Mouse (Mus musculus): ENCODE measurements around the gene Rasgef1c.

Rasgef1c gene

GRCm38 (mm10) chr11:49923539-49923938 lies 21.9 kb downstream of the Rasgef1c start:
- DNase-seq (ENCODE audit: low read depth, low spot score), result no peak

GRCm38 (mm10) chr11:49926183-49926582 lies 24.5 kb downstream of the Rasgef1c start:
- DNase-seq (ENCODE audit: low read depth, low spot score), result peak; percentile 34

GRCm38 (mm10) chr11:49927169-49927568 lies 25.5 kb downstream of the Rasgef1c start:
- no peak for DNase-seq (ENCODE audit: low read depth, low spot score)

- DNase-seq (ENCODE audit: low read depth, low spot score), result no peak
Measured at GRCm38 (mm10) chr11:49927670-49928069, 26.0 kb downstream of the Rasgef1c start.

GRCm38 (mm10) chr11:49931037-49931625 lies 29.5 kb downstream of the Rasgef1c start:
- DNase-seq (ENCODE audit: low read depth, low spot score), result no peak

GRCm38 (mm10) chr11:49931853-49932252 lies 30.2 kb downstream of the Rasgef1c start:
- no peak for DNase-seq (ENCODE audit: low read depth, low spot score)

DNA sequence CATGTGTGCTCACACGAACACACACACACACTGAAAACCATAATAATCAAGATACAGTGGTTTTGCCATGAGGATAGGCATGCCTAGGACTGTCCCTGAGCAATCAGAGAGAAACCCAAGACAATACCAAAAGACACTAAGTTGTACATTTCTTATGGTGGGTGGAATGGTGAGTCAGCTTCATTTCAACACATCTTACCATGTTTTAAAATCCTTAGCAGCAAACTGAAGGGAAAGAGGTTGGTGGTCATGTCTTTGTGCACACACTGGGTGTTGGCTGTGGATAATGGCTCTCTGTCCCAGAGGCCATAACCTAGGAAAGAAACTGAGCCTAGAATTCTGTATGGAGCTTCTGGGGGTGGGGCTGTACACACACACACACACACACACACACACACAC lies 32.2 kb downstream of the Rasgef1c start:
- DNase-seq (ENCODE audit: low read depth, low spot score), result no peak

GRCm38 (mm10) chr11:49934322-49934721 lies 32.7 kb downstream of the Rasgef1c start:
- no peak for DNase-seq (ENCODE audit: low read depth, low spot score)

DNA sequence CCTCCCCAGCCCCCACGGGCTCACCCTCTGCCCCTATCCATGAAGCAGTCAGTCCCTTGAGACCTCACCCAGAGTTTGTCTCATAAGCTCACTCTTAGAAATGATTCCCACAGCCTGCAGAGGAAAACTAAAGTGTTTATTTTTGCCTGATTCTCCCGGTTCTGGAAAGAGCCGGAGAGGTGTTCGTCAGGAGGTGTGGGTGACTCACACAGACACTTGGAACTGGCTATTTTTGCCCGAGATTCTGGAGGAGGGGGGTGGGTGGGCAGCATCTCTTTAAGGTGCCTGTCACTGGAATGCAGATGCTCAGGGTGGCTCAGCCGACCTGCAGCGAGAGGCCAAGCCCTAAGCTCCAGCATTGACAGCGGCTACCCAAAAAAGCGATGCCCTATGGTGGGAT lies 34.8 kb downstream of the Rasgef1c start:
- no peak for DNase-seq (ENCODE audit: low read depth, low spot score)

GRCm38 (mm10) chr11:49937779-49938178 lies 36.1 kb downstream of the Rasgef1c start:
- no peak for DNase-seq (ENCODE audit: low read depth, low spot score)

GRCm38 (mm10) chr11:49938258-49939164 lies 36.9 kb downstream of the Rasgef1c start:
- DNase-seq (ENCODE audit: low read depth, low spot score), result no peak

GRCm38 (mm10) chr11:49942841-49943240 lies 41.2 kb downstream of the Rasgef1c start:
- DNase-seq (ENCODE audit: low read depth, low spot score), result no peak

DNA sequence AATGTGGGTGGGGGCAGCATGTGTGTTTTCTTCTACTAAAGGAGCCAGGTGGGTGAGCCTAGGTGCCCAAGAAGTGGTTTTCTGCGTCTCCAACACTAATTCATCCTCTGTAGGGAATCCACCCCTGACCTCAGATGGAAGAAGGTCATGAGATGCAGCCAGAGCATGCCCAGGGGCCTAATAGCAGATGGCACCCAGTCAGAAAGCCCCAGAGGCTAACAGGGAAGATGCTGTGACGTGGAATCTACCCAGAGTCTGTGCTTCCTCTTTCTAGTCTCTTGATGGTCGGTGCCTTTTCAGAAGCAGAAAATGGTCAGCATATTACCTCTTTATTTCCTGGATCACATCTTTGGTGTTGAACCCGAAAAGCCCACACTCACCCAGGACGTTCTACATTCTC lies 42.3 kb downstream of the Rasgef1c start:
- no peak for DNase-seq (ENCODE audit: low read depth, low spot score)

DNA sequence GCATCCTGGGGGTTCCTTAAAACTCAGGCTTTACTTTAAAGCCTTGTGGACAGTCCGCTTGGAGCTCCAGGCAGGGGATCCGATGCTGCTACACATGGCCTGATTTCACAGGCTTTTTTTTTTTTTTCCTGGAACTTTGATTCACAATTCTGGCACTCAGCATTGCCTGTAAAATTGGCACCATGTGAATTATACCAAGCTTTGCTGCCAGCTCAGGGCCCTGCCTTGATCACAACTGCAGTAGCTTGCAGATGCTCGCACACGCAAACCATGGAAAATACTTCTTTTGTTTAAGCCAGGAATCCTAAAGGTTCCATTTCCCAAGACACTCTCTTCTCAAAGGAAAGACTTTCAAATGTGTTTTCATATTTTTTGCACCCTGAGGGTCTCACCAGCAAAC lies 44.1 kb downstream of the Rasgef1c start:
- no peak for DNase-seq (ENCODE audit: low read depth, low spot score)

DNA sequence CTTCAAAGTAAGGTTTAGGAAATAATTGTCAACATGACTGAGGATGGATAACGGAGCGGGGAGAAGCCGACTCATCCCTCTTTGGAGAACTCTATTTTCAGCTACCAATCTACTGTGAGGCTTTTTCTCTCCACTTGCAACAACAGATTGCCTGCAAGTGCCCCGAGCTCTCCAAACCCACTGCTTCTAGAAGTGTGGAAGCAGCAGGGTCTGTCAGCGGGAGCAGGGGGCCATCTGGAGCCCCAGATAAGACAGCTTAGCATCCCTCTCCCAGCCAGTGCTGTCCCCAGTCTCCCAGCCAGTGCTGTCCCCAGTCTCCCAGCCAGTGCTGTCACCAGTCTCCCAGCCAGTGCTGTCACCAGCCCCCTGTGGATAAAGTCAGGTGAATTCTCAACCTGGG lies 48.2 kb downstream of the Rasgef1c start:
- no peak for DNase-seq (ENCODE audit: low read depth, low spot score)

DNA sequence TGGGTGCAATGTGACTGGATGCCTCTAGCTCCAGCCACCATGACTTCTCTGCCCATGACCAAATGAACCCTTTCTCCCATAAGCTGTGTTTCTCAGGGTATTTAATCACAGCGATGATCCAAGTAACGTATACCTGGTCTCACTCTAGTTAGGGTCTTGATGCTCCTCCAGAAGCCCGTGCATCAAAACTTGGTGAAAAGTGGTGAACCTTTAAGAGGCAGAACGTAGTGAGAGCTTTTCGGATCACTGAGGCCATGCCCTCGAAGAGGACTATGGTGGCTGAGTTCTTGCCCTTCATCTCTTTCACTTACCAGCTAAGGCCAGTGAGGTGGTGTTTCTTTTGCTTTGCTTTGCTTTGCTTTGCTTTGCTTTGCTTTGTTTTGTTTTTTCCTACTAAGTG lies 52.0 kb downstream of the Rasgef1c start:
- no peak for DNase-seq (ENCODE audit: low read depth, low spot score)

GRCm38 (mm10) chr11:49955577-49956261 lies 54.1 kb downstream of the Rasgef1c start:
- DNase-seq (ENCODE audit: low read depth, low spot score), result peak; percentile 77

DNA sequence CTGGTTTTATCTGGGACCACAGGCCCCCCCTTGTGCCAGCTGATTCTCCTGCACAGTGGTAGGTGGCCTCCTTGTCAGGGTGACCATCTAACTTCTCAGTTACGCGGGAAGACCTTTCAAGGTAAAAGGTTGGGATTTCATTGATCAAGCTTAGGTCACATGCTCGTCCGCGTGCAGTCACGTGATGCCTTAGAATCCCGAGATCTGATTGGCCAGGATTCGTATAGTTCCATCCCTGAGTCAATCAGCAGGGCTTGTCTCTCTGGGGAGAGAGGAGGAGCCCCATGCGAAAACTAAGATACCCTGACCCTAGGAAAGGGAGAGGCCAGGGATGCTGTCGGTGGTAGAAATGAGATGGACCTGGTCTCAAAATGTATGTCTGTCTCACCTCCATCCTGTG lies 56.4 kb downstream of the Rasgef1c start:
- DNase-seq (ENCODE audit: low read depth, low spot score), result peak; percentile 84

DNA sequence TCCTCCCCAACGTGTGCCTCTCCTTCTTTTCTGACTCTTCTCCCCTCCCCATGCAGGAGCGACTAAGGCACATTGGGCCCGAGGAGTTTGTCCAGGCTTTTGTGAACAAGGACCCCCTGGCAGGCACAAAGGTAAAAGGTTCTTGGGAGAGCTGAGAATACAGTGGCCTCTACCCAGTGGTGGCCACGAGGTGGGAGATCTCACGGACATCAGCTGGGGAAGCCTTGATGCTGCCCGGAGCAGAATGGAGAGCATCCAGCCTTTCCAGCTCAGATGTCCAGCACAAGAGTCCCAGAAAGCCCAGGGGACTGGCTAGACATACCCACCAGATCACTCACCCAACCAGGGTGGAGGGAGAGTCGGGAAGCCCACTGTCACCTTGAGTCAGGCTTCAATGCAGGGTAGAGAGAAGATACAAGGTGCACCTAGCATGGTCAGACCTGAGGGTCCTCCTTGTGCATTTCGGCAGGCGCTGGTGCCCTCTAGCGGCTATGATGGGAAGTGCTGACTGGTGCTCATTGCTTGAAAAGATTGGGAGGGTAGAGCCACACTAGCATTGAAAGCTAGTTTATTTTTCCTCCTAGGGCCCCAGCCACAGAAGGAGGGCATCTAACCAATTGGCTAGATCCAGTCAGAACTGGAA lies 59.6 kb downstream of the Rasgef1c start:
- DNase-seq (ENCODE audit: low read depth, low spot score), result peak; percentile 75

GRCm38 (mm10) chr11:49965320-49965719 lies 63.7 kb downstream of the Rasgef1c start:
- DNase-seq (ENCODE audit: low read depth, low spot score), result no peak

DNA sequence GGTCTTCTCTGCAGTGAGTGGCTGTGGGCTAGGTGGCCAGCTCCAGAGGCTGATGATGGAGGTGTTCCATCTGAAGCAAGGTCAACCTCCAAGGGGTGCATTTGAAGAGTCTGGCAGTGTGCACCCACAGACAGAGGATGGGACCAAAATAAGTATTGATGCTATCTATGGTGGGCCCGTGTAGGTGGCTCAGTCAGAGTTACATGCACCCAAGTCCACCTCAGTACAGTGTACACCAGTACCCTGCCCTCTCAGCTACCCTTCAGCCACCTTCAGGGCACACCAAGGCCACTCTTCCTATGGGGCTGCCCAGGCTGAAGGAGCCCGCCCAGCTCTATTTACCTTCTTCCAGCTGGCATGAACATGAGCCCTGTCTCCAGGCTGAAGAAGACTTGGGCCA lies 68.1 kb downstream of the Rasgef1c start:
- no peak for DNase-seq (ENCODE audit: low read depth, low spot score)
